Mouse (Mus musculus) limb, embryonic 13.5 days (tissue): Measurements from ENCODE around the gene Tec. TPM values are rescaled to one million over a fixed set of nuclear protein-coding genes. Genes with fewer than 3 reads are reported as not detected.

Source experiments
- ATAC-seq: fragments of 200-750 bp; cut with Nextera tagmentation; 2 replicates; pipeline ENCODE4 v1.8.0; 2017; ENCODE audit warnings: low read depth, moderate number of reproducible peaks, moderate TSS enrichment; ENCODE audit not compliant: low FRiP score
- H3K27ac ChIP-seq: fragments of 300-500 bp; sonication (generic); 2 replicates; pipeline ENCODE4 v1.5.1; 2015; ENCODE audit warnings: inconsistent platforms, mild to moderate bottlenecking, moderate library complexity
- H3K27me3 ChIP-seq: fragments of 300-500 bp; sonication (generic); 2 replicates; pipeline ENCODE4 v1.6.1; 2015; ENCODE audit warnings: mild to moderate bottlenecking, inconsistent platforms
- H3K36me3 ChIP-seq: fragments of 300-500 bp; sonication (generic); 2 replicates; pipeline ENCODE4 v1.6.1; 2015; ENCODE audit warnings: inconsistent platforms, mild to moderate bottlenecking, moderate library complexity
- H3K4me1 ChIP-seq: fragments of 300-500 bp; sonication (generic); 2 replicates; pipeline ENCODE4 v1.6.1; 2015; ENCODE audit warnings: inconsistent platforms
- H3K4me2 ChIP-seq: fragments of 300-500 bp; sonication (generic); replicated peaks from 2 replicates; pipeline ENCODE4 v1.6.1; 2015; ENCODE audit warnings: inconsistent platforms, mild to moderate bottlenecking, moderate library complexity
- H3K4me3 ChIP-seq: fragments of 300-500 bp; sonication (generic); 2 replicates; pipeline ENCODE4 v1.5.1; 2015; ENCODE audit warnings: moderate library complexity, mild to moderate bottlenecking, inconsistent platforms
- H3K9ac ChIP-seq: fragments of 300-500 bp; sonication (generic); 2 replicates; pipeline ENCODE4 v1.6.1; 2015; ENCODE audit warnings: mild to moderate bottlenecking, inconsistent platforms
- H3K9me3 ChIP-seq: fragments of 300-500 bp; sonication (generic); 2 replicates; pipeline ENCODE4 v1.6.1; 2016; ENCODE audit warnings: inconsistent platforms
- WGBS: fragments of 180-500 bp; shearing (Covaris S2); methylation state at CpG from one replicate; pipeline ENCODE4 v1.1.7; 2015; 5-methylcytosine and 5-hydroxymethylcytosine counted together
- polyA plus RNA-seq: library from polyadenylated mRNA; unstranded; fragments of >200 nt; fragmentation: Nextera tagmentation; extraction: Ambion mirVana; gene quantifications from 2 replicates; pipeline ENCODE4 v1.2.1, GENCODE M21; 2015

Gene Tec
- polyA plus RNA-seq, 1 experiment from 2014 or later = 5.5 TPM

- Histone ChIP-seq H3K27me3 (no peaks in the 10 kb centered on the region), H3K4me3 (no peak overlapping the region), H3K4me1 (no peaks in the 10 kb centered on the region), H3K9me3 (no peaks in the 10 kb centered on the region), H3K27ac (no peak overlapping the region), H3K4me2 (no peak overlapping the region), H3K36me3 (no peaks in the 10 kb centered on the region), H3K9ac (no peak overlapping the region)
- no peak; the same call in none of the 2 replicates for ATAC-seq
- WGBS = 71% methylated on average over 13 of the region's 13 CpGs
Observed at GRCm38 (mm10) chr5:72758925-72759924, 109.1 kb downstream of the Tec start.

GRCm38 (mm10) chr5:72757155-72757773 lies 111.0 kb downstream of the Tec start:
- no peak for ATAC-seq
- no peak overlapping the region for H3K4me3 ChIP-seq
- no peaks in the 10 kb centered on the region for H3K9me3 ChIP-seq
- H3K4me1 ChIP-seq = no peaks in the 10 kb centered on the region
- no peak overlapping the region for H3K4me2 ChIP-seq
- 72% methylated on average over 18 of the region's 18 CpGs for WGBS
- H3K27ac ChIP-seq = no peak overlapping the region
- H3K9ac ChIP-seq = no peak overlapping the region
- no peaks in the 10 kb centered on the region for H3K36me3 ChIP-seq
- H3K27me3 ChIP-seq = no peaks in the 10 kb centered on the region

- ATAC-seq = no peak
- 83% methylated on average over 8 of the region's 8 CpGs for WGBS
- H3K4me3 ChIP-seq = no peak overlapping the region
Observed at GRCm38 (mm10) chr5:72755941-72756340, 112.3 kb downstream of the Tec start.

GRCm38 (mm10) chr5:72755035-72755434 lies 113.2 kb downstream of the Tec start:
- H3K9ac ChIP-seq = no peak overlapping the region
- H3K4me1 ChIP-seq = no peaks in the 10 kb centered on the region
- 92% methylated on average over 2 of the region's 2 CpGs for WGBS
- H3K36me3 ChIP-seq = no peaks in the 10 kb centered on the region
- no peak overlapping the region for H3K4me3 ChIP-seq
- ATAC-seq = no peak
- no peaks in the 10 kb centered on the region for H3K9me3 ChIP-seq
- no peak overlapping the region for H3K4me2 ChIP-seq
- no peaks in the 10 kb centered on the region for H3K27me3 ChIP-seq
- no peak overlapping the region for H3K27ac ChIP-seq

More at GRCm38 (mm10) chr5:72755941-72756340, 112.3 kb downstream of the Tec start:
- no peaks in the 10 kb centered on the region for H3K9me3 ChIP-seq
- no peaks in the 10 kb centered on the region for H3K4me1 ChIP-seq
- no peak overlapping the region for H3K4me2 ChIP-seq
- no peaks in the 10 kb centered on the region for H3K27me3 ChIP-seq
- no peaks in the 10 kb centered on the region for H3K36me3 ChIP-seq
- no peak overlapping the region for H3K9ac ChIP-seq
- no peak overlapping the region for H3K27ac ChIP-seq

- Histone ChIP-seq H3K36me3 (no peaks in the 10 kb centered on the region), H3K4me3 (no peak within 1 kb of the TSS), H3K9me3 (no peaks in the 10 kb centered on the region), H3K27ac (no peak within 1 kb of the TSS), H3K27me3 (no peaks in the 10 kb centered on the region), H3K9ac (no peak within 1 kb of the TSS), H3K4me1 (no peaks in the 10 kb centered on the region), H3K4me2 (no peak within 1 kb of the TSS)
- ATAC-seq = no peak
- 71% methylated on average over 5 of the region's 5 CpGs for WGBS
Observed at GRCm38 (mm10) chr5:72752585-72752984, 115.7 kb downstream of the Tec start, which contains the start of gene Txk. Txk (minus strand) TSS chr5:72752777.

GRCm38 (mm10) chr5:72751056-72751758 lies 117.1 kb downstream of the Tec start:
- no peak overlapping the region for H3K9ac ChIP-seq
- no peak for ATAC-seq
- no peaks in the 10 kb centered on the region for H3K9me3 ChIP-seq
- no peaks in the 10 kb centered on the region for H3K36me3 ChIP-seq
- no peaks in the 10 kb centered on the region for H3K4me1 ChIP-seq
- no peak overlapping the region for H3K4me3 ChIP-seq
- no peak overlapping the region for H3K27ac ChIP-seq
- 79% methylated on average over 7 of the region's 7 CpGs for WGBS
- no peak overlapping the region for H3K4me2 ChIP-seq
- H3K27me3 ChIP-seq = no peaks in the 10 kb centered on the region

- H3K9ac ChIP-seq = no peak overlapping the region
- 83% methylated on average over 5 of the region's 5 CpGs for WGBS
- H3K27ac ChIP-seq = no peak overlapping the region
- ATAC-seq = no peak
- no peaks in the 10 kb centered on the region for H3K27me3 ChIP-seq
- no peaks in the 10 kb centered on the region for H3K36me3 ChIP-seq
- no peaks in the 10 kb centered on the region for H3K9me3 ChIP-seq
- H3K4me2 ChIP-seq = no peak overlapping the region
- no peak overlapping the region for H3K4me3 ChIP-seq
- H3K4me1 ChIP-seq = no peaks in the 10 kb centered on the region
Observed at GRCm38 (mm10) chr5:72750226-72750625, 118.1 kb downstream of the Tec start.

GRCm38 (mm10) chr5:72748659-72749265 lies 119.5 kb downstream of the Tec start:
- Histone ChIP-seq H3K9ac (no peak overlapping the region), H3K4me3 (no peak overlapping the region), H3K4me1 (no peaks in the 10 kb centered on the region), H3K36me3 (no peaks in the 10 kb centered on the region), H3K27me3 (no peaks in the 10 kb centered on the region), H3K4me2 (no peak overlapping the region), H3K9me3 (no peaks in the 10 kb centered on the region), H3K27ac (no peak overlapping the region)
- no peak for ATAC-seq
- WGBS = 77% methylated on average over 7 of the region's 7 CpGs

GRCm38 (mm10) chr5:72747384-72747783 lies 120.9 kb downstream of the Tec start:
- no peak for ATAC-seq
- H3K9me3 ChIP-seq = no peaks in the 10 kb centered on the region
- H3K27me3 ChIP-seq = no peaks in the 10 kb centered on the region
- H3K27ac ChIP-seq = no peak overlapping the region
- no peaks in the 10 kb centered on the region for H3K4me1 ChIP-seq
- 58% methylated on average over 4 of the region's 4 CpGs for WGBS
- no peak overlapping the region for H3K9ac ChIP-seq
- H3K36me3 ChIP-seq = no peaks in the 10 kb centered on the region
- H3K4me3 ChIP-seq = no peak overlapping the region
- H3K4me2 ChIP-seq = no peak overlapping the region

GRCm38 (mm10) chr5:72746461-72746860 lies 121.8 kb downstream of the Tec start:
- 70% methylated on average over 4 of the region's 4 CpGs for WGBS
- H3K9ac ChIP-seq = no peak overlapping the region
- no peaks in the 10 kb centered on the region for H3K36me3 ChIP-seq
- H3K27me3 ChIP-seq = no peaks in the 10 kb centered on the region
- ATAC-seq = no peak
- H3K9me3 ChIP-seq = no peaks in the 10 kb centered on the region
- no peak overlapping the region for H3K27ac ChIP-seq
- H3K4me3 ChIP-seq = no peak overlapping the region
- H3K4me2 ChIP-seq = no peak overlapping the region
- H3K4me1 ChIP-seq = no peaks in the 10 kb centered on the region

- H3K9me3 ChIP-seq = no peaks in the 10 kb centered on the region
- WGBS = 86% methylated on average over 6 of the region's 6 CpGs
- H3K4me2 ChIP-seq = no peak overlapping the region
- no peaks in the 10 kb centered on the region for H3K36me3 ChIP-seq
- no peak overlapping the region for H3K9ac ChIP-seq
- no peak overlapping the region for H3K27ac ChIP-seq
- no peaks in the 10 kb centered on the region for H3K4me1 ChIP-seq
- H3K4me3 ChIP-seq = no peak overlapping the region
- H3K27me3 ChIP-seq = no peaks in the 10 kb centered on the region
- no peak for ATAC-seq
Observed at GRCm38 (mm10) chr5:72743103-72743502, 125.2 kb downstream of the Tec start.

GRCm38 (mm10) chr5:72736868-72737267 lies 131.4 kb downstream of the Tec start:
- no peak for ATAC-seq
- Histone ChIP-seq H3K4me1 (no peaks in the 10 kb centered on the region), H3K27me3 (no peaks in the 10 kb centered on the region), H3K4me3 (no peak overlapping the region), H3K4me2 (no peak overlapping the region), H3K9ac (no peak overlapping the region), H3K27ac (no peak overlapping the region), H3K36me3 (no peaks in the 10 kb centered on the region), H3K9me3 (no peaks in the 10 kb centered on the region)
- WGBS = 72% methylated on average over 7 of the region's 7 CpGs
